Mouse (Mus musculus) mouse embryonic stem cell (cell line): ENCODE data around the gene Prdm11.

ENCODE experiments used
- in situ Hi-C, 2 experiments: fragments of 300-500 bp; cut with MboI; formaldehyde crosslinking; loops; 1 replicate in 1 of 2; 3 replicates in 1 of 2; pipeline ENCODE4 v1.14.3; 2019 to 2020; ENCODE audit warnings: low sequenced_read_pairs in 2 of 2, low pct_unique_long_range_greater_than_20kb in 1 of 2, mixed read lengths in 1 of 2; ENCODE audit not compliant: unreplicated experiment in 1 of 2

The Prdm11 gene

DNA sequence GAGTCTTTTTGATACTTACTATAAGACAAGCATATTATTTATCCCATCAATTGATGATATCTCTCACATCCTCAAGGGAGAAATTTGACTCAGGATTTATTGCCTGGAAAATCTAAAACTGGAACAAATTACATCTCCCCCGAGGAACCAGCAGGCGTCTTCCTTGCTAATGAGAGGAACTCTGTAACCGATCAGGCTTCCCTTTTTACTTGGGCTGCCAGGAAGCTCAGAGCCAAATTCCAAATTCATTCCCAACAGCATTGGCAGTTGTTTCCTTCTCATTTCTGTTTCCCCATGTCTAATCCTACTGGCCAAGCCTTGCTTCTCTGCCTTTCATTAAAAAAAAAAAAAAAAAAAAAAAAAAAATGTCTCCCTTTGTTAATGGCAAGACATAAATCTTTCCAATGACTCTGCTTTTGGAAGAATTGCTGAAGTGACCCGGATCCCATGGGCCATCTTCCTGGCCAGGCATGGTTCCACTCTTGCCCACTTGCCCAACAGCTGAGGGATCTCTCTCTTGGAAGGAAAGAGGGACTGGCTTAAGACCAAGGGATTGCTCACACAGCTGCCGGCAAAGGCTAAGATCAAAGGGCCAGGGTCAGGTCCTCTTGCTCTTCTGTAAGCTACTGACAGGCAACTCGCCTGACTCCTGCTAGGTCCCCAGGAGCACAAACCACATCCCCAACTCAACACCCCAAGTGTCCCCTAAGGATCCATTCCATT lies 2.8 kb upstream of the Prdm11 start:
- in situ Hi-C loops = no loop called here

DNA sequence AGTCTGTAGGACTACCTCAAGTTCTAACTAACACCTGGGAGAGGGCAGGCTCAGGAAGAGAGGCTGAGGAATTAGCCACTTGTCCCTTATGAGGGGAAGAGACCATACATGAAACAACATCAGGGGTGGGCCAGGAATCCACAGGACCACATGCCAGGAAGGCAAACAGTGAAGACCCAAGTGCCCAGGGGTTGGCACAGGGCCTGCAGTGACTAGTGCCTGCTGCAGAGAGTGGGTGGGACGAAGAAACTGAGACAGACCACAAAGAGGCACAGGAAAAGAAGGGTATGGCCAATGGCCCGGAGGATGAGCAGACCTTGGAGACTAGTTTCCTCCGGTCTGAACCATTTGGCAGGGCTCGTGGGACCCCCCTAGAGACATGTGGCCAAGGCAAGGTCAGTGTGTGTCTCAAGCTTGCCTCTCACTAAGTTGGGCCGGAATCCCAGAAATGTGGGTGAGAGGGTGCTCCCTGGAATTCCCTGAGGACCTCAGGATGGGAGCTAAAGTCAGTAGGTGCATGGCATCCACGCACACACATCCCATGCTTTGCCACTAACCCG lies 1.6 kb upstream of the Prdm11 start:
- in situ Hi-C loops = no loop called here

DNA sequence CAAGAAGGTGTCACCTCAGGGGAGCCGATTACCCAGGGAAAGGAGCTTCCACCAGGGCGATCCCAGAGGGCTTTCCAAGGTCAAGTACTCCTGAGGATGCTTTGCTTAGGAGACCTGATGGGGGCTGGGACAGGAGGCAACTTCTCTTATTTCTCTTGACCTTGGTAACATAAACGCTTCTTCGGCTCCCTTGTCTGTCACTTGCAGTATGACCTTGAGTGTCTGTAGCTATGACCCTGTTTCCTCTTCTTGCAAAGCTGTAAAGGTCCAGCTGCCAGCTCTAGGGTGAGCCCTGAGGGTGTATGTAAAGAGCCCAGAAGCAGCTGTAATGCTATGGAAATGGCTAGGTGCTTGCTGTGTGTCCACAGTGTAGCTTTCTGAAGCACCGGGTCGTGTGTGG lies 1.1 kb upstream of the Prdm11 start:
- in situ Hi-C loops = no loop called here

DNA sequence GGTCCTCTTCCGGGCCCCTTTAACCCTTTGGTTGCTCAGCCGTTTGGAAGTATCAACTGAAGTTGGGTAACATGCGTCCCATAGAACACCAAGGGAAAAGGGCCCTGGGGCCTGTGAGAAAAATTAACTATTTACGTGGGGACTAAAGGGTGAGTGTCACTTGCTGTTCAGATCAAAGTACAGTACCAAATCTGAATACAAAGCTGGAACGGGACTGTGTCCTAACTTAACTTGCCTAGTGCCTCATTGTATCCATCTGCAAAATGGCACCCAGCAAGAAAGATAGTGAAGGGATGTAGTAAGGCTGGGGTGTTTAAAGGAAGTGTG lies 505 bp upstream of the Prdm11 start:
- in situ Hi-C loops = no loop called here

DNA sequence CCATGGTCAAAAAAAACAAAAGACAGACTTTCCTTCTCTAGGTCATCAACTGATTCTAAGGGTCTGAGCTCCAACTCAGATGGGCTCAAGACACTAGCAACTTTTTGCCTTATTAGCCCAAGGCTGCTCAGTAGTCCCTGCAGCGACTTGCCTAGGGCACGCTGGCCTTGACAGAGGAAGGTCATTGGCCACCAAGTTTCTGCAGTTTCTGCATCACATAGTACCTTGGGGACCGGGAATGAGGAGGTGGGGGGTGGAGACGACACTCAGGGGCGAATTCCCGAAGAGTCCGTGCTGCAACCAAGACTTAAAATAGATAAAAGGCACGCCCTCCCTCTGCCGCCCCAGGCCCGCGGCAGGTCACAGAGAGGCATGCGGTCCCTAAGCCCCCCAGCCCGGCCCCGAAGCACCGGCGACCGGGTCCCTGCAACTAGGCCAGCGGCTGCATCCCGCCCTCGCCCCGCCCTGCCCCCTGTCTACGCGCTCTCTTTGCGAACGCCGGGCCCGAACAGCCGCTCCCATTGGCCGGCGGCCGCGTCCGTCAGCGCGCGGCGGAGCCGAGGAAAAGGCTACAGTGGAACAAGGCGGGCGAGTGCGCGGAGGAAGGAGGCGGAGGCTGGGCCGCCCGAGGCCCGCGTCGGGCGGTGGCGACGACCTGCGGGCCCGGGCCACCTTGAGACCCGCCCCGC lies 694 bp downstream of the Prdm11 start:
- in situ Hi-C loops = no loop called here

DNA sequence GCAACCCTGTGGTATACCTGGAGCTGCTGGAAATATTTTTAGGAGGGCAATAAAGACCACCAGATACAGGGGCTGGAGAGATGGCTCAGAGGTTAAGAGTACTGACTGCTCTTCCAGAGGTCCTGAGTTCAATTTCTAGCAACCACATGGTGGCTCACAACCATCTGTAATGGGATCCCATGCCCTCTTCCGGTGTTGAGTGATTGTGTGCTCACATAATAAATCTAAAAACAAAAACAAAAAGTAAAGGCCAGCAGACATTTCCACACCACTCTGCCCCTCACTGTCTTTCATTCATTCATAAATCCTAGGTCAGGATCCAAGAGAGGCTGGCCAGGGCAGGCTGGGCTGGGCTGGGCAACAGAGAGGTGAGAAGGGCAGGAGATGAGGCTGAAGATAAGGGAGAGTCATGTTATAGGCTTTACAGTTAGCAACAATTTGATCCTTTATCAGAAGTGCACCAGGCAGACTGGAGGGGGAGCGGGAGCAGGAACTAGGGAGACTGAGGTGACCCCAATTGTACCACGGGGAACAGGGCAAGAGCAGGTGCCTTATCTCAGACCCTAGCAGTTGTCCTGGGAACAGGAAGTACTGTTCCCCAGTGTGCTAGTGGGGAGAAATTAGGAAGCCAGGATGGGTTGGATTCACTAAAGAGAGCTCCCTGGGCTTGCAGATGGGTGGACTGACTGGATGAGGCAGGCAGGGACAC lies 2.4 kb downstream of the Prdm11 start:
- in situ Hi-C loops = no loop called here

DNA sequence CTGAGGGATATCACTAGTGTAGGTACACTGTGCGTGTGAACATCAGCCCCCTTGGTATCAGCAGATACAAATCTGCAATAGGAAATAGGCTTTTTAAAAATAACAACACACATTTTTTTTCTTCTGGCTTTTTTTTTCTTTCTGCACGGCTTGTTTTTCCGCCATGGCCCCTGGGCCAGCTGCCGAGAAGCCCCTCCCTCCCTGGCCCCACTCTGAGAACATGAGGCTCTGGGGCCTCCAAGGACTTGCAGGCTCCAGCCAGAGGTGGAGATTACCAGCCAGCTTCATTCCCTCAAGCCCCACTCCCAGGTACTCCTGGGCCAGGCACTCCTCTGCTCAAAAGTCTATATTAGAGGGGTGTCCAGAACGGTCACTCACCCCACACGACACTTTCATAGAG lies 4.5 kb downstream of the Prdm11 start:
- in situ Hi-C loops = no loop called here

DNA sequence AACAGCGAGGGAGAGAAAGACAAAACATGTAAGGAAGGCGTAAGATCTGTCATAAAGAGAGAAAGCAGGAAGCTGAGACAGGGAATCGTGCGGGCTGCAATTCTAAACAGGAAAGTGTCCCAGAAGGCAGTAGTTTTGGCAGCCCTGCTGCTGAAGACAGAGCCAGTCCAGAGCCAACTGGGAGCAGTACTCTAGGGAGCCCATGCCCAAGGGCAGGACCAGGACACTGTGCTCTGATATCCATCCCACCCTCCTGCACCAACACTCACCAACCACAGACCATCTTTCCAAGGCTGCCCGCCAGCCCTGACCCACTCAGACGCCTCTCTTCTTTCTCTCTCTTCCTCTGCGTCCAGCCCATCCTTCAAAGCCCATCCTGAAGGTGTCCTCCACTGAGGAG lies 5.1 kb downstream of the Prdm11 start:
- in situ Hi-C loops = no loop called here

DNA sequence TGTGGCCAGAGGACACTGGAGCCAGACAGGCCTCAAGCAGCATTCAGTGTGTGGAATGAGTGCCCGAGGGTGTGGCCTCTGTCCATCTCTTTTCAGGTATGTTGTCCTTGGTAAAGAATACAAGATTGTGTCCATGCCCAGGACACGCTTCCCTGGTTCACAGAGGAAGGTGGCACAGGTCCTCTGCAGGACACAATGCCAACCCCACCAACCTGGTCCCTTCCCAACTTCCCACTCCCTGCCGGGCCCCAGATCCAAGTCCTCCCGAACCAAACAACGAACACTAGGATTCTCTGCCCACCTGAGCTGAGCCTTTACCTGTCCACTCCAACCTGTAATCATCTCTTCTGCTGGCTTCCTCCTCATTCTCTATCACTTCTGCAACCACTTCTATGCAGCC lies 6.3 kb downstream of the Prdm11 start:
- in situ Hi-C loops = no loop called here

DNA sequence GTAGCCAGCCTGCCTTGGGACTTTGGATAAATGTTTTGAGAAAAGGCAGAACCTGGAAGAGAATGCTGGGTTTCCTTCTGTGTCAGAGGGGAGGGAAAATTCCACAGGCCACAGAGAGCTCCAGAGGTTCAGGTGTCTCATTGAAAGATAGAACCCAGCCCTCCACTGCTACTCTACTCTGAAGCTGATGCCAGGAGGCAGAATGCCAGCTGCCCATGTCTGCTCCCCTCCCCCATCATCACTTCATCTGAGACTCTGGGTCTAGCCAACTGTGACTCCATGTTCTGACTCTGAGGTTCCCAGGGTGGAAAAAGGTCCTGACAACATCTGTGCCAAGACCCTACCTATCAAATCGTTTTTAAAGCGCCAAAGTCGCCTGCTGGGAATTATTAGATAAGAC lies 6.9 kb downstream of the Prdm11 start:
- in situ Hi-C loops = no loop called here

DNA sequence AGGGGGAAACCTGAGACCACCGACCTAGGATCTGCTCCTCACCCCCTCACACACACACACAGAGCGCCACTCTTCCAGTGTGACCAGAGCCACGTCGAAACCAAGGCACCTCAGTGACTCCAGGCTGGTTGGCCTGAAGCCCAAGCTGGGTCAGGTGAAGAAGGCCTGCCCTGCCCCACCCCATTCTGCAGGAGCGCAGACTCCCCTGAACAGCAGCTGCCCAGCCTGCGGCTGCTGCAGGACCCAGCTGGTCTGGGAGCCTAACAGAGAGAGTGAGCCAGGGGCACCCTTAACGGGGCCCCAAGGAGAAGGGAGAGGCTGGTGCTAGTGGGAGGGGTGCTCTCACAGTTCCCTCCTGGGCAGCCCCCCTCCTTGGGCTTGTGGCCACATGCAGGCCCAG lies 10.3 kb downstream of the Prdm11 start:
- in situ Hi-C loops = no loop called here

DNA sequence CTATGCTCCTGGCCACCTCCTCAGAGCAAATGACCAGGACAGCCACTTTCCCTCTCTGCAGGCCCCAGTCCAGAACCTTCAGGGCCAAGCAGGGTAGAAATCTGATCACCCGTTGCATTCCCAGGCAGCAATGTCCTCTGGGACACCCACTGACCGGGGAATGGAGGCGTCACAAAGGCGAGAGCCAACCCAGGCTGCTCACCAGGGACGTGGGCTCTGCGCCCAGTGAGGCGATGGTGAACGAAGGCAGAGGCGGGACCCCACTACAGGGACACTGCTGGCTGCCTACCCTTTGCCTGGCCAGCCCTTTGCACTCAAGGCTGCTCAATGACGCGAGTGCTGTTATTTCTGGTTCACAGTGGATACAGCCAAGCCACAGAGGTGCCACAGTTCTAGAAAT lies 13.3 kb downstream of the Prdm11 start:
- in situ Hi-C loops = no loop called here

DNA sequence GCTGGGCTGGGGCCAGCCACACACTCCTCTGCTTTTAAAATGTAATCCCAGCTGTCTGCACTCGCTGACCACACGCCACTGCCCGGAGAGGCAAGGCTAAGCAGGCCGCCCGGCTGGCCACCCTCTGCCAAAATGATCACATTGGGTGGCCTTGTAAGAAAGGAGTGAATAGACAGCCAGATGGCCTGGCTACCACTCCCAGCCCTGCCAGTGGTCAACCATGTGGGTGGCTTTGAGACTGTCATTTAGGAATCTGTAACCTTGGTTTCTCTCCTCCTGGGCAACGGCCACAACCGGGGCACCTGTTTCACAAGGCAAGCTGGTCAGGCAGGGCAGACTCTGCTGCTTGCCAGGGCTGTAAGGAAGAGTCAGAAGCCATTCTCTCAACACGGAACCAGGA lies 13.9 kb downstream of the Prdm11 start:
- in situ Hi-C loops = no loop called here

DNA sequence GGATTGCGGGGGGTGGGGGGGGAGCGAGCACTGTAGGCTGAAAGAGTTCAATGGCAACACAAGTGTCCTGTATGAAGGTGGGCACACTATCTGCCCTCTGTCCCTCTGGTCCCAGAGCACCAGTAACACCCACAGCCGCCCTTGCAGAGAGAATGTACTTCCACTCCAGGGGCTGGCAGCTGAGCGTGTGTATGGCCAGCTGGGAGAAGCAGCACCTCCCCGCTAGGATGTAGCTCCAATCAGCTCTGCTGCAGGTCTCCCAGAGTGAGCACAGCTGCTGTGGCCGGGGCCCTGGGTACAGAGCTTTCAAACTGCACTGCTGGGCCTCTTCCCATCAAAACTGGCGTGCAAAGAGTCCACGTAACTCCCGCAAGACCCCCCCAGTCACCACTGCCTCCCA lies 14.9 kb downstream of the Prdm11 start:
- in situ Hi-C loops = no loop called here

DNA sequence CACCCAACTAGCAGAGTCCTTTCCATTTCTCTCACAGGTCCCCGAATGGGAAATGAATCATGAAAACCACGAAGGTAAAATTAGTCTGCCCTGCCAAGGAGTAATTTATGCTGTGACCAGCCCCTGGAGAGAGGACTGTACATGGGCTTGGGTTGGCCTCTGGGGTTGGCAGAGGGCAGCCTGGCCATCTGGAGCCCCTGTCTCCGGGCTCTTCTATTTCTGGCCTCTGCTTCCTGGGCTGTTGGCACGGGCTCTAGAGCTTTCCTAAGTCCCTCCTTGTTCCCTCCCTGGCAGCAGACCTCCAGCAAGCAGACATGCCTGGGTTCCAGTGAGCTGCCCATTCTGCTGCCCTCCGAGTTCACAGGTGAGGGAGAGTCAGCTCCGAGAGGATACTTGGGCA lies 15.9 kb downstream of the Prdm11 start:
- in situ Hi-C loops = no loop called here

DNA sequence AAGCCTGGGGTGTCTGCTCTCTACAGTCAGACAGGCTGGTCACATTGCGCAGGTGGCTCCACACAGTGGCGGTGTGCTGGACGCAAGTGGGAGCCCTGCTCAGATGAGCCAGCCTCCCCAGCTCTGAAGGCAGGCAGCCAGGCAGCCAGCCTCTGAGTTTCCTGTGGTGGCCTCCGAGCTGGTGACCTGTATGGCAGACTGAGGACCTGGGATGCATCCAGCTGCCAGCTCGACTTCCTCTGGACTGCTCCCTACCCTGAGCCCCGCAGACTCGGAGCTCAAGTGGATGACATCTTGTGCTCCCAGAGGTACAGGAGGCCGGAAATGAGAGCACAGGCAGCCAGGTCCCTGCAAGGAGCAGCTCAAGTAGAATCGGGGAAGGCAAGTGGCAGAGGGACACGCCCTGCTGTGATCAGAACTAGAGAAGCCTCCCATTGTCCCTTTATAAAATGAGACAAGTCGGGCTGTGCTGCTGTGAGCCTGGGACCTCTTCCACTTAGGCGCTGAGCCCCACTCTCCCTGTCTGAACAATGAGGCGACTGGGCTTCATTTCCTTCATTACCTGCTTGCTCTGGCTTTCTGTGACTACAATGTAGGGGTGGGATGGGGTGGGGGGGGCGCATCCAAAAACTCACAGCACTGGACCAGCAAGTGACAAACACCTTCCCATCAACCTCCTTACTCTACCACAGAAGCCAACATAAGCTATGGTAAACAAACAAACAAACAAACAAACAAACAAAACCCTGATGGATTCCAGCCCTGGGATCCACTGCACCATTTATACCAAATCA lies 16.5 kb downstream of the Prdm11 start:
- in situ Hi-C loops = no loop called here

DNA sequence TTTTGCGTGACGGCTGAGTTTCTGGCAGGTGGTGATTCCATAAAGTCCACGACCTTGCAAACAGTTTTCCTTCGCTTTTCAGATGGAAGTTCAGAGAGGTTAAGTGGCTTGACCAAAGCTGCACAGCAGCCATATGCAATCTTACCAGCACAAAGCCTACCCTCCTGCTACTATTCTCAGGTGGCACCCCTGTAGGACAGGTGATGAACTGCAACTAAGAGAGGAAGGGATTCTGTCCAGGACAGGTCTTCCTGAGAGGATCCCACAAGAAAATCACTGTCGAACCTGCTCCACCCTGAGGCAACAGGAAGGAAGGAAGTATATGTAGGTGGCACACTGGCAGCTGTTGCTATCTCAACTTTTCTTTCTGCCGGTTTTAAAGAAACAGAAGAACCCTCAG lies 17.1 kb downstream of the Prdm11 start:
- in situ Hi-C loops = no loop called here

DNA sequence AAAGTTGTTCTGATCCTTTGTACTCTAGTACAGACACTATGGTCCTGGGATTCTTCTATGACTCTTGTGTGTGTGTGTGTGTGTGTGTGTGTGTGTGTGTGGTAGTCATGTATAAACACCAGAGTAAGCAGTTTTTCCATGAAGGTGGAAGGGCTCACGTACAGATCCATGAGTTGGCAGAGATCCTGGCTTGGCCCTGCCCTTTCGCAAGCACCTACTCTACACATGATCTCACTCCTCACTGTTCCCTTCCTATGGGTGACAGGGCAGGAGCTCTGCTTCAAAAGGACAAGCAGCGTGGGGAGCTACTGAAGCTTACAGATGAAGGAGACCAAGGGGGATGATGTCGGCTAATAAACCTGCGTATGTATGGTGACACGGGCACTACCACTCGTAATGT lies 18.3 kb downstream of the Prdm11 start:
- in situ Hi-C loops = no loop called here

DNA sequence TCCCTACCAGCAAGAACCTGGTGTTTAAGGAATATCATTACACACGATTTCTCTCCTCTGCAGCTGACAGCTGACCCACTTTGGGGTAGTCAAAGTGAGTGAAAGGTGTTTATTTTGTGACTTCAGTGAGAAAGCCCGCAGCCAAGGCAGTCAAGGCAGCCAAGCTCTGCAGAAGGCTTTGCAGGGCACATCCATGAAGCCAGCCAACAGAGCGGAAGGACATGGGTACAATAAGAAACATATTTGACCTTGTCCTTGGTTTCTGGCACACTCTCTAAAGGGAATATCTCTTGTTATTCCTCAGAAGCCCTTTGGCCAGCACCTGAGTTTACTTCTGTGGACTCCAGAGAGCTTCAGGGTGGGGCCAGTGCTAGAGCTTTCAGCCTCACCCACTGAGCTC lies 21.5 kb downstream of the Prdm11 start:
- in situ Hi-C loops = no loop called here
